In genomic region chr17:71022841-71023240, GRCm38 (mm10) we compare ENCODE assay signal across 25 mouse cellular contexts. TPM values are rescaled to one million over a fixed set of nuclear protein-coding genes. Genes with fewer than 3 reads are reported as not detected.
DNase-seq lines count a peak whose midpoint lies in the region; ATAC-seq and TF ChIP-seq lines count a peak whose summit lies in the region.
"Had no signal": no experiment of that assay in that cellular context is flagged by ENCODE, and none has a peak within 500 bp of the region (broad histone marks: within the 10 kb centered on the region; RNA-seq: fewer than 3 reads in every experiment).

No protein-coding gene starts in this region.

- H3K4me2 ChIP-seq in heart, embryonic 13.5 days, result peak overlapping the region; percentile 78
- peak overlapping the region; percentile 74 for H3K4me2 ChIP-seq in heart, postnatal 0 days (ENCODE audit: low read depth, low read length)
- H3K4me2 ChIP-seq: forebrain, embryonic 12.5 days; hindbrain, embryonic 14.5 days; kidney, embryonic 15.5 days; limb, embryonic 12.5 days; liver, embryonic 15.5 days; lung, embryonic 15.5 days; midbrain, embryonic 15.5 days had no signal

- H3K36me3 ChIP-seq in heart, embryonic 13.5 days, result peaks cover 36% of the 10 kb centered on the region
- H3K36me3 ChIP-seq in E14TG2a.4 (ENCODE audit: insufficient read depth, low read length), result no peaks in the 10 kb centered on the region
- peaks cover 12% of the 10 kb centered on the region for H3K36me3 ChIP-seq in heart, postnatal 0 days (replicated peaks; ENCODE audit: control insufficient read depth, insufficient read depth, low read length)
- H3K36me3 ChIP-seq: forebrain, embryonic 12.5 days; G1E; kidney, embryonic 15.5 days; limb, embryonic 12.5 days; liver, embryonic 15.5 days; lung, embryonic 15.5 days; midbrain, embryonic 10.5 days; midbrain, embryonic 15.5 days had no signal

- 75% methylated on average over 13 of the region's 13 CpGs for WGBS in heart, embryonic 13.5 days
- 62% methylated on average over 13 of the region's 13 CpGs for WGBS in heart, postnatal 0 days

- H3K4me3 ChIP-seq in gastrocnemius, adult 2 months, result peak overlapping the region; percentile 81
- H3K4me3 ChIP-seq in heart, embryonic 13.5 days, result peak overlapping the region; percentile 14
- peak overlapping the region; percentile 43 for H3K4me3 ChIP-seq in E14TG2a.4 (replicated peaks; ENCODE audit: low read length)
- peak overlapping the region; percentile 58 for H3K4me3 ChIP-seq in heart, postnatal 0 days (ENCODE audit: low read depth, low read length)
- H3K4me3 ChIP-seq: forebrain, embryonic 12.5 days; kidney, embryonic 15.5 days; limb, embryonic 12.5 days; liver, embryonic 15.5 days; lung, embryonic 15.5 days; midbrain, embryonic 10.5 days; midbrain, embryonic 15.5 days had no signal

- H3K27ac ChIP-seq in gastrocnemius, adult 2 months, result peak overlapping the region; percentile 97
- H3K27ac ChIP-seq in heart, embryonic 13.5 days (replicated peaks), result no peak overlapping the region
- peak overlapping the region; percentile 99 for H3K27ac ChIP-seq in heart, postnatal 0 days (ENCODE audit: low read depth)
- H3K27ac ChIP-seq: forebrain, embryonic 12.5 days; hindbrain, embryonic 14.5 days; kidney, embryonic 15.5 days; limb, embryonic 12.5 days; liver, embryonic 15.5 days; lung, embryonic 15.5 days; midbrain, embryonic 10.5 days; midbrain, embryonic 15.5 days had no signal

- H3K27me3 ChIP-seq in heart, embryonic 13.5 days (replicated peaks), result no peaks in the 10 kb centered on the region
- H3K27me3 ChIP-seq in E14TG2a.4 (ENCODE audit: insufficient read depth, low read length), result no peaks in the 10 kb centered on the region
- no peaks in the 10 kb centered on the region for H3K27me3 ChIP-seq in heart, postnatal 0 days (ENCODE audit: control insufficient read depth, insufficient read depth, low read length)
- H3K27me3 ChIP-seq: CH12.LX; kidney, embryonic 15.5 days; limb, embryonic 12.5 days; liver, embryonic 15.5 days; lung, embryonic 15.5 days; midbrain, embryonic 15.5 days had no signal

- TF ChIP-seq EP300 in heart, postnatal 0 days (IDR thresholded peaks at IDR 0.05; ENCODE audit: low read depth), result no peak

- no peaks in the 10 kb centered on the region for H3K9me3 ChIP-seq in heart, embryonic 13.5 days
- no peaks in the 10 kb centered on the region for H3K9me3 ChIP-seq in E14TG2a.4 (ENCODE audit: low read length)
- no peaks in the 10 kb centered on the region for H3K9me3 ChIP-seq in heart, postnatal 0 days (replicated peaks; ENCODE audit: control insufficient read depth, low read length)
- H3K9me3 ChIP-seq: forebrain, embryonic 12.5 days; G1E; kidney, embryonic 15.5 days; limb, embryonic 12.5 days; liver, embryonic 15.5 days; lung, embryonic 15.5 days; midbrain, embryonic 10.5 days; midbrain, embryonic 15.5 days had no signal

- H3K4me1 ChIP-seq in heart, embryonic 13.5 days, result peaks cover 75% of the 10 kb centered on the region
- 0 out of 2 replicates have a peak, but pooled peaks cover 8% of the 10 kb centered on the region for H3K4me1 ChIP-seq in E14TG2a.4 (replicated peaks; ENCODE audit: low read depth, low read length)
- H3K4me1 ChIP-seq in heart, postnatal 0 days (ENCODE audit: control insufficient read depth, insufficient read depth), result peaks cover 24% of the 10 kb centered on the region
- H3K4me1 ChIP-seq: liver, embryonic 15.5 days; midbrain, embryonic 15.5 days had no signal

- no peak for ATAC-seq in heart, embryonic 13.5 days (ENCODE audit: extremely low read depth, insufficient number of reproducible peaks, low FRiP score, low TSS enrichment)
- ATAC-seq in heart, postnatal 0 days (ENCODE audit: insufficient read depth, low read depth), result no peak
- no peak for ATAC-seq in erythroblast, adult 5-6 weeks (replicated peaks; ENCODE audit: low FRiP score, poor library complexity, severe bottlenecking)
- ATAC-seq: midbrain, embryonic 15.5 days had no signal

- intact Hi-C loops in gastrocnemius, adult 2 months (cut with DNase I), result no loop called here
- intact Hi-C loops in gastrocnemius, postnatal 14 days (cut with DNase I; ENCODE audit: low total_unique reads), result no loop called here

- no peak for DNase-seq in gastrocnemius, adult 2 months
- no peak for DNase-seq in gastrocnemius, postnatal 14 days
- DNase-seq in heart, adult 18-20 months, result no peak
- DNase-seq in heart, postnatal 0 days (ENCODE audit: low spot score), result no peak
- DNase-seq: adrenal gland, postnatal 10 days; cerebellum, adult 8-10 months; cerebellum, postnatal 25 days; gastrocnemius, postnatal 36 days; kidney, adult 18-20 months; kidney, postnatal 25 days; spleen, adult 18-20 months; thymus, postnatal 14 days had no signal

- H3K9ac ChIP-seq in heart, embryonic 13.5 days, result peak overlapping the region; percentile 85
- 0 out of 2 replicates have a peak overlapping the region, but pooled peaks have one; percentile 79 for H3K9ac ChIP-seq in heart, postnatal 0 days (replicated peaks; ENCODE audit: low read depth, low read length)
- H3K9ac ChIP-seq: forebrain, embryonic 12.5 days; hindbrain, embryonic 14.5 days; kidney, embryonic 15.5 days; limb, embryonic 12.5 days; liver, embryonic 15.5 days; lung, embryonic 15.5 days; midbrain, embryonic 15.5 days had no signal

- TF ChIP-seq CTCF in gastrocnemius, adult 2 months (IDR thresholded peaks at IDR 0.05), result no peak
- TF ChIP-seq CTCF in E14TG2a.4 (conservative IDR thresholded peaks at IDR 0.05; ENCODE audit: low read length), result no peak
- TF ChIP-seq CTCF in heart, postnatal 0 days (IDR thresholded peaks at IDR 0.05; ENCODE audit: low read depth), result no peak

RNA-seq across cellular contexts. Expression of gene Myl12a, which starts 20.2 kb away (rescaled TPM):
- total RNA-seq in gastrocnemius, adult 2 months (2021), result 100 to 1,000 TPM; 301 to 553 TPM
- total RNA-seq in gastrocnemius, postnatal 14 days (2021), result 100 to 1,000 TPM; 490 to 594 TPM
- polyA plus RNA-seq in heart, embryonic 13.5 days (2015; fragmentation: Nextera tagmentation; extraction: Ambion mirVana), result 728 and 793 TPM in 2 replicates
- 1,000 to 10,000 TPM in 1 of 2 experiments, 100 to 1,000 TPM in 1; 965 to 1,012 TPM for total RNA-seq in heart, adult 18-20 months (2021)
- total RNA-seq in heart, postnatal 0 days (2014; rRNA removed; ENCODE audit: low replicate concordance), result 429 and 487 TPM in 2 replicates
- polyA plus RNA-seq in heart, postnatal 0 days (2015; fragmentation: Nextera tagmentation; extraction: Ambion mirVana), result 773 and 817 TPM in 2 replicates
- 113 and 151 TPM in 2 replicates for total RNA-seq in erythroblast, adult 5-6 weeks (2015; ENCODE audit: low replicate concordance)
- 44.5 and 50.0 TPM in 2 replicates for total RNA-seq in erythroblast, adult 5-6 weeks (2017; ENCODE audit: low replicate concordance)

RNA-seq across cellular contexts. Expression of gene Myom1, which starts 20.4 kb away (rescaled TPM):
- total RNA-seq in gastrocnemius, adult 2 months (2021), result 1,000 to 10,000 TPM; 1,223 to 1,379 TPM
- 1,000 to 10,000 TPM; 1,017 to 1,171 TPM for total RNA-seq in gastrocnemius, postnatal 14 days (2021)
- polyA plus RNA-seq in heart, embryonic 13.5 days (2015; fragmentation: Nextera tagmentation; extraction: Ambion mirVana), result 156 and 169 TPM in 2 replicates
- total RNA-seq in heart, adult 18-20 months (2021), result 1,000 to 10,000 TPM in 1 of 2 experiments, 100 to 1,000 TPM in 1; 977 to 1,053 TPM
- 392 and 459 TPM in 2 replicates for total RNA-seq in heart, postnatal 0 days (2014; rRNA removed; ENCODE audit: low replicate concordance)
- polyA plus RNA-seq in heart, postnatal 0 days (2015; fragmentation: Nextera tagmentation; extraction: Ambion mirVana), result 214 and 238 TPM in 2 replicates
- not detected in 2 replicates for total RNA-seq in erythroblast, adult 5-6 weeks (2015; ENCODE audit: low replicate concordance)
- 0.34 and 1.1 TPM in 2 replicates for total RNA-seq in erythroblast, adult 5-6 weeks (2017; ENCODE audit: low replicate concordance)

Comparison
In these comparisons a context has a peak if more than half of its experiments do, and no peak if none do; other contexts are left out.
1. H3K4me3 ChIP-seq: peak in every context shown above with its lines; median percentile 81 in gastrocnemius, adult 2 months; 58 in heart, postnatal 0 days; 43 in E14TG2a.4; 14 in heart, embryonic 13.5 days.
2. RNA of gene Myom1, which starts 20.4 kb away (total RNA-seq): 1,223 to 1,379 TPM in gastrocnemius, adult 2 months, 1,017 to 1,171 TPM in gastrocnemius, postnatal 14 days, 977 to 1,053 TPM in heart, adult 18-20 months and 392 to 459 TPM in heart, postnatal 0 days; 0.34 to 1.1 TPM in erythroblast, adult 5-6 weeks; every median in the first group is over 100 times any median in the second.